8 mouse cellular contexts compared by ENCODE assay signal in genomic region chr3:101110043-101110837, GRCm38 (mm10). TPM values are rescaled to one million over a fixed set of nuclear protein-coding genes. Genes with fewer than 3 reads are reported as not detected.
DNase-seq lines count a peak whose midpoint lies in the region; ATAC-seq and TF ChIP-seq lines count a peak whose summit lies in the region.

Gene Ptgfrn, minus strand, starts transcription at chr3:101110278.

- TF ChIP-seq CTCF in kidney, adult 2 months (conservative IDR thresholded peaks at IDR 0.05; ENCODE audit: insufficient read depth, insufficient read length, low read depth, low read length), result no peak
- TF ChIP-seq CTCF in thymus, adult 2 months (IDR thresholded peaks at IDR 0.05; ENCODE audit: borderline replicate concordance, control insufficient read depth, extremely low read depth, insufficient read depth, low read length, poor library complexity), result no peak

- H3K9me3 ChIP-seq in liver, embryonic 11.5 days (ENCODE audit: control insufficient read depth, low read length), result no peaks in the 10 kb centered on the region

- H3K36me3 ChIP-seq in kidney, adult 2 months (ENCODE audit: control insufficient read depth, insufficient read depth, low read length), result no peaks in the 10 kb centered on the region
- H3K36me3 ChIP-seq in liver, embryonic 11.5 days (ENCODE audit: control insufficient read depth, insufficient read depth, low read length), result no peaks in the 10 kb centered on the region
- H3K36me3 ChIP-seq in thymus, adult 2 months (ENCODE audit: control insufficient read depth, insufficient read depth, low read length), result no peaks in the 10 kb centered on the region

- WGBS in kidney, adult 2 months, result 2% methylated on average over 67 of the region's 81 CpGs
- 3% methylated on average over 40 of the region's 81 CpGs for WGBS in liver, embryonic 11.5 days
- whole genome bisulfite sequencing in thymus, adult 2 months, result 4% methylated on average over 78 of the region's 81 CpGs

- no peaks in the 10 kb centered on the region for H3K27me3 ChIP-seq in kidney, adult 2 months (replicated peaks; ENCODE audit: control insufficient read depth, insufficient read depth, low read length)
- H3K27me3 ChIP-seq in liver, embryonic 11.5 days (replicated peaks; ENCODE audit: control insufficient read depth, insufficient read depth, low read length), result peaks cover 49% of the 10 kb centered on the region
- peaks cover 22% of the 10 kb centered on the region; the same call in 1 of the 2 replicates for H3K27me3 ChIP-seq in thymus, adult 2 months (ENCODE audit: control insufficient read depth, insufficient read depth, low read length)

- H3K4me2 ChIP-seq in liver, embryonic 11.5 days, result peak within 1 kb of the TSS; percentile 72

- DNase-seq in spleen, postnatal 10 days (ENCODE audit: low spot score in 2 of 2), result peak; percentile 15 to 30
- DNase-seq in spleen, adult 12 weeks (ENCODE audit: low spot score), result no peak
- DNase-seq in embryo, embryonic 9.5 days (ENCODE audit: extremely low spot score), result peak; percentile 86
- DNase-seq in heart, adult 9 months (ENCODE audit: low spot score in 2 of 2), result peak; percentile 68 to 78
- DNase-seq in kidney, adult 2 months, result peak; percentile 73
- DNase-seq in liver, embryonic 11.5 days (ENCODE audit: low spot score), result peak; percentile 78
- DNase-seq in naive thymus-derived CD4-positive, alpha-beta T cell, adult 2 months (ENCODE audit: low read depth), result peak; percentile 58
- DNase-seq in thymus, adult 2 months, result peak; percentile 38

- H3K27ac ChIP-seq in kidney, adult 2 months (ENCODE audit: insufficient read depth, low read depth, low read length), result no peak within 1 kb of the TSS
- peak within 1 kb of the TSS; percentile 41 for H3K27ac ChIP-seq in liver, embryonic 11.5 days (ENCODE audit: low read depth, low read length)
- no peak within 1 kb of the TSS for H3K27ac ChIP-seq in thymus, adult 2 months (ENCODE audit: control insufficient read depth, insufficient read depth, low read length)

- H3K4me3 ChIP-seq in kidney, adult 2 months (ENCODE audit: insufficient read depth, low read depth, low read length), result peak within 1 kb of the TSS; percentile 47
- peak within 1 kb of the TSS; percentile 66 for H3K4me3 ChIP-seq in liver, embryonic 11.5 days (ENCODE audit: low read depth, low read length)
- H3K4me3 ChIP-seq in thymus, adult 2 months (ENCODE audit: control insufficient read depth, insufficient read depth, low read length), result peak within 1 kb of the TSS; percentile 50

- H3K9ac ChIP-seq in liver, embryonic 11.5 days (ENCODE audit: low read depth, low read length), result peak within 1 kb of the TSS; percentile 61

- ATAC-seq in liver, embryonic 11.5 days (replicated peaks; ENCODE audit: low FRiP score), result peak; percentile 47

- no peak for TF ChIP-seq POLR2A in kidney, adult 2 months (IDR thresholded peaks at IDR 0.05; ENCODE audit: low read depth, low read length)
- no peak for TF ChIP-seq POLR2A in thymus, adult 2 months (IDR thresholded peaks at IDR 0.05; ENCODE audit: control insufficient read depth, extremely low read depth, insufficient read depth, low read length, poor library complexity)

- no peaks in the 10 kb centered on the region for H3K4me1 ChIP-seq in kidney, adult 2 months (ENCODE audit: control insufficient read depth, insufficient read depth, low read length)
- H3K4me1 ChIP-seq in liver, embryonic 11.5 days (replicated peaks; ENCODE audit: control insufficient read depth, insufficient read depth, low read length), result peaks cover 12% of the 10 kb centered on the region
- peaks cover 6% of the 10 kb centered on the region for H3K4me1 ChIP-seq in thymus, adult 2 months (replicated peaks; ENCODE audit: control insufficient read depth, insufficient read depth, low read length)

RNA-seq across cellular contexts. Expression of gene Ptgfrn, which starts in this region (rescaled TPM):
- polyA plus RNA-seq in kidney, adult 2 months (2012; rRNA removed), result 5.2 and 5.5 TPM in 2 replicates
- polyA plus RNA-seq in liver, embryonic 11.5 days (2014; fragmentation: Nextera tagmentation; extraction: Ambion mirVana), result 1.6 and 2.4 TPM in 2 replicates
- 7.9 and 8.0 TPM in 2 replicates for polyA plus RNA-seq in thymus, adult 2 months (2012; rRNA removed)
